In genomic region chr11:51391548-51391947, GRCm38 (mm10) we compare ENCODE assay signal across 9 mouse cellular contexts.
DNase-seq lines count a peak whose midpoint lies in the region; ATAC-seq lines count a peak whose summit lies in the region.
"Had no signal": no experiment of that assay in that cellular context is flagged by ENCODE, and none has a peak within 500 bp of the region (broad histone marks: within the 10 kb centered on the region; RNA-seq: fewer than 3 reads in every experiment).

No protein-coding gene starts in this region.

- no peak overlapping the region for H3K4me2 ChIP-seq in forebrain, embryonic 15.5 days (replicated peaks)
- no peak overlapping the region for H3K4me2 ChIP-seq in forebrain, embryonic 12.5 days
- no peak overlapping the region for H3K4me2 ChIP-seq in embryonic facial prominence, embryonic 12.5 days (replicated peaks)
- H3K4me2 ChIP-seq: liver, embryonic 15.5 days had no signal

- H3K36me3 ChIP-seq in forebrain, embryonic 15.5 days, result no peaks in the 10 kb centered on the region
- H3K36me3 ChIP-seq in forebrain, embryonic 12.5 days (replicated peaks), result no peaks in the 10 kb centered on the region
- H3K36me3 ChIP-seq in embryonic facial prominence, embryonic 12.5 days, result no peaks in the 10 kb centered on the region
- H3K36me3 ChIP-seq: liver, embryonic 15.5 days had no signal

- DNase-seq in layer of hippocampus, postnatal 36 days, result peak; percentile 62 to 68
- DNase-seq in right cerebral cortex, adult 18-20 months, result peak; percentile 80
- no peak for DNase-seq in embryo, embryonic 9.5 days (ENCODE audit: extremely low spot score)
- no peak for DNase-seq in adrenal gland, postnatal 10 days
- DNase-seq in ovary, postnatal 36 days (ENCODE audit: low spot score), result no peak

- no peak overlapping the region for H3K4me3 ChIP-seq in forebrain, embryonic 15.5 days
- H3K4me3 ChIP-seq in forebrain, embryonic 12.5 days (replicated peaks), result no peak overlapping the region
- H3K4me3 ChIP-seq in embryonic facial prominence, embryonic 12.5 days, result no peak overlapping the region
- H3K4me3 ChIP-seq: liver, embryonic 15.5 days had no signal

- H3K9me3 ChIP-seq in forebrain, embryonic 15.5 days, result no peaks in the 10 kb centered on the region
- no peaks in the 10 kb centered on the region for H3K9me3 ChIP-seq in forebrain, embryonic 12.5 days
- no peaks in the 10 kb centered on the region for H3K9me3 ChIP-seq in embryonic facial prominence, embryonic 12.5 days
- H3K9me3 ChIP-seq: liver, embryonic 15.5 days had no signal

- H3K27me3 ChIP-seq in forebrain, embryonic 15.5 days, result no peaks in the 10 kb centered on the region
- no peaks in the 10 kb centered on the region for H3K27me3 ChIP-seq in forebrain, embryonic 12.5 days
- H3K27me3 ChIP-seq in embryonic facial prominence, embryonic 12.5 days, result peaks cover 13% of the 10 kb centered on the region; the same call in 1 of the 2 replicates

- peak; percentile 79 for ATAC-seq in forebrain, embryonic 15.5 days (replicated peaks)
- ATAC-seq in forebrain, embryonic 12.5 days (ENCODE audit: low FRiP score), result no peak
- ATAC-seq in embryonic facial prominence, embryonic 12.5 days (ENCODE audit: insufficient number of reproducible peaks, insufficient read depth, low FRiP score, low TSS enrichment), result no peak

- WGBS in forebrain, embryonic 15.5 days, result 35% methylated on average over 4 of the region's 4 CpGs
- WGBS in forebrain, embryonic 12.5 days, result 62% methylated on average over 4 of the region's 4 CpGs
- whole genome bisulfite sequencing in embryonic facial prominence, embryonic 12.5 days, result 67% methylated on average over 4 of the region's 4 CpGs

- peak overlapping the region; percentile 56 for H3K27ac ChIP-seq in forebrain, embryonic 15.5 days (replicated peaks)
- no peak overlapping the region for H3K27ac ChIP-seq in forebrain, embryonic 12.5 days
- 0 out of 2 replicates have a peak overlapping the region, but pooled peaks have one; percentile 80 for H3K27ac ChIP-seq in embryonic facial prominence, embryonic 12.5 days
- H3K27ac ChIP-seq: liver, embryonic 15.5 days had no signal

- no peak overlapping the region for H3K9ac ChIP-seq in forebrain, embryonic 15.5 days (replicated peaks)
- no peak overlapping the region for H3K9ac ChIP-seq in forebrain, embryonic 12.5 days
- H3K9ac ChIP-seq in embryonic facial prominence, embryonic 12.5 days, result no peak overlapping the region
- H3K9ac ChIP-seq: liver, embryonic 15.5 days had no signal

- H3K4me1 ChIP-seq in forebrain, embryonic 15.5 days, result peaks cover 14% of the 10 kb centered on the region; the same call in 1 of the 2 replicates
- no peaks in the 10 kb centered on the region; the same call in 1 of the 2 replicates for H3K4me1 ChIP-seq in forebrain, embryonic 12.5 days
- peaks cover 47% of the 10 kb centered on the region for H3K4me1 ChIP-seq in embryonic facial prominence, embryonic 12.5 days
- H3K4me1 ChIP-seq: liver, embryonic 15.5 days had no signal

Comparison
In these comparisons a context has a peak if more than half of its experiments do, and no peak if none do; other contexts are left out.
1. DNase-seq: peak in layer of hippocampus, postnatal 36 days (2 of 2) and right cerebral cortex, adult 18-20 months (single experiment); none in embryo, embryonic 9.5 days (single experiment), adrenal gland, postnatal 10 days (single experiment) and ovary, postnatal 36 days (single experiment).